Mouse (Mus musculus): ENCODE measurements around the gene Serpini1.

GRCm38 (mm10) chr3:75556121-75556694 is 1.1 kb upstream of the Serpini1 start:
- no peak for TF ChIP-seq CTCF (IDR thresholded peaks at IDR 0.05; ENCODE audit: control insufficient read depth, insufficient read depth, insufficient replicate concordance, low read depth, low read length)
- peak; percentile 29; the same call in 1 of the 2 replicates for TF ChIP-seq POLR2A (IDR thresholded peaks at IDR 0.05; ENCODE audit: control insufficient read depth, low read depth, low read length)

Measured in testis, adult 2 months (tissue).